Mouse (Mus musculus) embryo, embryonic 11.5 days (tissue): ENCODE results near the gene Gm20388.

ENCODE experiments used
- DNase-seq: peaks from one replicate; pipeline ENCODE4 v3.0.0-alpha.2; 2012; ENCODE audit warnings: low read depth, low spot score

Gm20388 gene

DNA sequence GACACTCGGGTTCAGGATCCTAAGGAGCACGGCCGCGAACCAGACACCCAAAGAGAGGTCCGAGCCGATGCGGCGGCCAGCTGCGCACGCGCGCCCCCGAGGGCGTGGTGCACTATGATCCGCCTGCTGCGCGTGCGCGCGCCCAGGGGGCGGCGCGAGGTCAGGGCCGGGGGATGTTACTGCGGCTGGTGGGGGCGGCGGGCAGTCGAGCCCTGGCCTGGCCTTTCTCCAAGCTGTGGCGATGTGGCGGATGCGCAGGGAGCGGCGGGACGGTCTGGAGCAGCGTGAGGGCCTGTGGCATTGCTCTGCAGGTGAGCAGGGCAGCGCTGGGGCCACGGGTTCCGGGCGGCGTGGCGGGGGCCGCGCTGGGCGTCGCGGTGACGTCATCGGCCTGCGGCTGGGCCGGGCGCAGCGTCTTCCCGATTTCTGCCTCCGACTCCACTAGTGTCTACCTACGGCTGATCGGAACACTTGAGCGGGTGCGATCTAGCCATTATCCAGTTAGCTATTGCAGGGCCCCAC is 3567.2 kb downstream of the Gm20388 start, which contains the start of gene Afg3l1:
TSS of gene Afg3l1 (plus strand) at position 167 of the 522 bp plus-strand sequence.
- DNase-seq = peak; percentile 89

DNA sequence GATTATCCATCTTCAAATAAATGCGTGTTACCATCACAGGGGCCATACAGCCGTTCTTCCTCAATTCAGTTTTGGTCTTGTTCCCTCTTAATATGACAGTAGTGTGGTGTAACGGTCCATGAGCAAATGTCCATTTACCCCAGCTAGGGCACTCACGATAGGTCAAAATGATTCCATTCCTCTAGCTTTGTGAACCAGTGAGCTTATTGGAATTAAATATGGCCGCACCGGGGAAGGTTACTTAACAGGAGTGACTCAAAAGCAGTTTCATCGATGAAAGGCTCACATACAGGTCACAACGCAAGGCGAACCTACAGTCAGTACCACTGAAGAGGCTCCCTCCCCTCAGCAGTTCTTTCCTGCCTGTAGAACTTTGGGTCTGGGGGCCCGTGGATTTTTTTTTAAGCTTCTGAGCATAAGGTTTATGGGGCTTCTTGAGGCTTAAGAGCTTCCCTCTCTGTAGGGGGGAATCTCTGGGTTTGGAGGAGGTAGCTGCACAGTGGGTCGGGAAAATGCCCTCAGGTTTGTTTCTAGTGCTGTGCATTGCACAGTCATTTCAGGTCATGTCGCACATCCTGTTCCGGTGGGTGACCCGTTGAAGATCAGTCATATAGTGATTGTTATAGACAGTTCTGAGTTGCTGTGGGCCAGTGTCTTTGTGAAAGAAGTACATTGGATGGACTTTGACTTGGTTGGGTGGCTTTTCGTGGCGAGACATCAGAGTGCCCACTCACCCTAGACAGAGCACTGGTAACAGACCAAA is 3568.0 kb downstream of the Gm20388 start:
- DNase-seq = no peak

- no peak for DNase-seq
These were observed 3572.0 kb downstream of the Gm20388 start for GRCm38 (mm10) chr8:123482627-123483026.

DNA sequence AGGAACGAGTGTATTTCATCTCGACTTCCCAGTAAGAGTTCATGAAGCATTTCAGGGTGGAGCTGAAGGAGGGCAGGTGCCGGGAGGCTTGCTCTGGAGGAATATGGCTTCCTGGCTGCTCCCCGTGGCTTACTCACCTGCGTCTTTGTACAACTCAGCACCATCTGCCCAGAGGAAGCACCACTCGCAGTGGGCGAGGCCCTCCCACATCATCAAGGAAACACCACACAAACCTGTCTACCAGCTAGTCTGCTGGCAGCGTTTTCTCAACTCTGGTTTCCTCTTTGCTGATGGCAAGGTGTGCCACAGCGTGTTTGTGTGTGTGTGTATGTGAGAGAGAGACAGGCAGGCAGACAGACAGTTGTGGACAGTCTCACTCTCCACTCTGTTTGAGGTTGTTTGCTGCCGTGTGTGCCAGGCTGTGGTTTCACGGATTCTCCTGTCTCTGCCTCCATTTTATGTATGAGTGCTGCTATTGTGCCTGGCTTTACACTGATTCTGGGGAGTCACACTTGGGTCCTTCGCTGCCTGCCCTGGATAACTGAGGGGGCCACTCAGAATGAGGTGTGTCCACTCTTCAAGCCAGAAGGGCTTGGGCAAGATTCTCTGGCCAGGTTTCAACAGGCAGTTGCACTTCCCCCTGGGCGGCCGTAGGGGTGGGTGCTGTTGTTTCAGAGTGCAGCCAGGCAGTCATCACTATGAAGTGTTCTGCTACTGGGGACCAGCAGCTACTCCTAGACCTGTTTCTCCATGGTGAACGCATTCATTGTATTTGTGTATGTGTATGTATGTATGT is 3580.8 kb downstream of the Gm20388 start:
- DNase-seq = no peak

DNA sequence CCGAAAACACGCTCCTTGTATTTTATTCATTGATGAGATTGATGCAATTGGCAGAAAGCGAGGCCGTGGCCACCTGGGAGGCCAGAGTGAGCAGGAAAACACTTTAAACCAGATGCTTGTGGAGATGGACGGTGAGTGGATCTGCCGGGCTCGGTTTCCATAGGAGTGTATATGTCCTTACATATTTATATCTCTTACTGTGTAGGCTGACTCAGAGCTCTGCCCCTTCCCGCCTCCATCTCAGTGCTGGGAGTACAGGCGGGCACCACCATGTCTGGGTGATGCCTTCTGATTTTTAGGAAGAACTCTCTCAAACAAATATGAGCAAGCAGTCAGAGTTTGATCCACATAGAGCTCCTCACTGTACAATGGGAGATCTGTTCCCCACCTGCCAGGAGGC is 3582.3 kb downstream of the Gm20388 start:
- no peak for DNase-seq

DNA sequence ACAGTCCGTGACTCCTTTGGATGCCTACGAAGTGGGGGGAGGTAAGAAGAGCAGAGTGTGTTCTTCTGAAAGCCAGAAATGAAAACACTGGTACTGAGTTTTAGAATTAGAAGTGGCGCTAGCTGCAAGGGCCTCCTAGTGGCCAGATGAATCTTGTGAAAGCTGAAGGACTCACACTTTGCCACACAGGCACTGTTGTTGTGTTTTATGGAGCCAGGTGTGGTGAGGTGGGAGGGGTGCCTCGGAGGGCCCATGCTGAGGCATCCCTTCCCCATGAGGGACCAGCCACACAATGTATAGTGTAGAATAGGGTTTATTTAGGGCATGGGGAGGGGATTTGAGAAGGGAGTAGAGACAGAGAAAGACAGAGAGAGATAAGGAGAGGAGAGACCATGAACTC is 3587.1 kb downstream of the Gm20388 start:
- no peak for DNase-seq

GRCm38 (mm10) chr8:123498963-123499362 is 3588.3 kb downstream of the Gm20388 start:
- DNase-seq = no peak

- no peak for DNase-seq
These were observed 3588.9 kb downstream of the Gm20388 start for GRCm38 (mm10) chr8:123499556-123499955.

GRCm38 (mm10) chr8:123502192-123502591 is 3591.6 kb downstream of the Gm20388 start:
- DNase-seq = no peak

GRCm38 (mm10) chr8:123503801-123504467 is 3593.3 kb downstream of the Gm20388 start:
- no peak for DNase-seq

DNA sequence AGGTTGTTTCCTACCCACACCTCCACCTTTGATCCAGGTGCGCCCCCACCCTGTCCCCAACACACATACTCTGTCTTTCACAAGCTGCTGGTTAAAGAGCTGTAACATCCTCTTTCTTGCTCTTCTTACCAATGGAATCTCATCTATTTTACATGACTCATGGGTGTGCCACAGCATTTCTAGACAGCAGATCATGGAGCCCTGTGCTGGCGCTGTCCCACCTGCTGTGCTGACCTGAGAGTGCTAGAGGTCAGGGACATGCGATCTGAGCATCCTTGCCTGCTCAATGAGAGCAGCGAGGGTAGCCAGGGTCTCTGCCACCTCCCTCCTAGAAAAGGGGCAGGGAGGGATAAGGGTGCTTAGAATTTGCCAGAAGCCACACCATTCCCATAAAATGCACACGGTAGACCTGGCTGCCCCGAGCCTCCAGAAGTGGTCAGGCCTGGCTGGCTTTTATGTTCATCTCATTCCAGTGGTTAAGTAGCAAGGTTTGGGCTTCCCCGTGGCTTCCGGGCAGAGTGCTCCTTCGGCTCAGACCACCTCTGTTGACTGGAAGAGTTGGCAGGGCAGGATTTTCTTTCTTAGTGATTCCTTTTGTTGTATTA is 3594.1 kb downstream of the Gm20388 start:
- DNase-seq = no peak

DNA sequence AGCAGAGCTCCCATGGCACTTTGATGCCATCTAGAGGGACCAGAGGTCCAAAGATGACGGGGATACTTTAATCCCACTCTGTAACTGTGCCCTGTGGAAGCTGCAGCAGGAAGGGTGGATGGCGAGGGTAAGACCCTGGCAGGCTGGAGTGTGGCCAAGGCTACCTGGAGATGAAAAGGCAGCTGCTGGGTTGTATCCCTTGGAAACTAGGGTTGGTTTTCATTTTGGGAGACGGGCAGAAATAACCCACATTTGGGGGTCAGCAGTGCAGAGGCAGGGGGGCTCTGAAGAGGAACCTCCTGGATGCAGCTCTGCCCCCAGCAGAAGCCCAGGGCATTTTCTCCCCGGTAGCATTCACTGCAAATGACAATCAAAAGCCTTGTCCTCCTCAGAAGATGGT is 3594.6 kb downstream of the Gm20388 start:
- no peak for DNase-seq

DNA sequence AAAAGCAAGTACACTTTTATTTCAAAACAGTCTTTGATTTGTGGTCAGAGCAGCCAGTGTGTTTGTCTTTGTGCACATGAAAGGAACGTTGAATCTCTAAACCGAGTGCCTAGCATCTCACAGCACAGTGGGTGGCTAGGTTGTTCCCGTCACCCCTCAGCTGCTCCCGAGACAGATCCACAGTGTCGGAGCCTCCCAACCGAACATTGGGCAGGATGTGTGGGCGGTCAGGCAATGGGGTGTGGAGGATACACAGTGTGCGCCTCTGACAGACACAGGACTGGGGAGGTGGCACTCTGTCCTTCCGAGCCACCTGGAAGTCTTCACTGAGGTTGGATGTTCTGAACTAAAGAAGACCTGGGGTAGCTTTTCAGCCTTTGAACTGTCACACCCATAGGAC is 3595.1 kb downstream of the Gm20388 start:
- DNase-seq = no peak

- no peak for DNase-seq
These were observed 3596.5 kb downstream of the Gm20388 start for GRCm38 (mm10) chr8:123507153-123507552.

GRCm38 (mm10) chr8:123510819-123511218 is 3600.2 kb downstream of the Gm20388 start:
- DNase-seq = no peak

DNA sequence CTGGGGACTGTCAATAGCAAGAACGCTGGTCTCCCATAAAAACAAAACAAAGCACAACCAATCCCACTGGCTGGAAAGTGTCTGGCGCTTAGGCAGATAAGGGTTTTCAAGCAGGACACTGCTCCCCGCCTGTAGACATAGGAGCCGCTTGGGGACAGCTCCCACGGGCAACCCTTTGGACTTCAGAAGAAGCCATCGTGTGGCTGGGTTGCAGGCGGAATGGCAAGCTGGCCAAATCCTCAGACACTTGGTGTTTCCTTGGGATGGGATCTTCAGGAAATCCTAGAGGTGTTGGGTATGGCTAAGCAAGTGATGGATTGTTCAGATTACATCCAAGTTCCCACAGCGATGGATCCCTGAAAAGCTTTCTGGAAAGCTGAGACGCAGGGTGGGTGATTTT is 3603.5 kb downstream of the Gm20388 start:
- no peak for DNase-seq

- DNase-seq = peak; percentile 37
These were observed 3604.3 kb downstream of the Gm20388 start, which contains the start of gene Dbndd1 for GRCm38 (mm10) chr8:123514781-123515539. TSS of gene Dbndd1 (minus strand) at chr8:123515463.

DNA sequence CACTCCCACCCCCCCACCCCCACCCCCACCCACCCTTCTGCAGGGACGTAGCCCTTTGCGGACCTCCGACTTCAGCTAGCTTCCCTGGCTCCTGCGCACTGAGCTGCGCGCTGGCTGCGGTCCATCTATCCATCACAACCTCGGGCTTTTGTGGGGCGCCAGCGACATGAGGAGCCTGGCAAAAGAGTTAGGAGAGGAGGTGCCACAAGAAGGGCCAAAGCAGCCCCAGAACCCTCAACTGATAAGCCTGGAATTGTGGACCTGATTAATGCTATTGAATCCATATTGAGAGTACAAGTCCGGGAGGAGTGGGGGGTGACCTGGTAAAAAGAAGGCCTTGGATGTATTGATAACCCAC is 3604.9 kb downstream of the Gm20388 start:
- DNase-seq = no peak

DNA sequence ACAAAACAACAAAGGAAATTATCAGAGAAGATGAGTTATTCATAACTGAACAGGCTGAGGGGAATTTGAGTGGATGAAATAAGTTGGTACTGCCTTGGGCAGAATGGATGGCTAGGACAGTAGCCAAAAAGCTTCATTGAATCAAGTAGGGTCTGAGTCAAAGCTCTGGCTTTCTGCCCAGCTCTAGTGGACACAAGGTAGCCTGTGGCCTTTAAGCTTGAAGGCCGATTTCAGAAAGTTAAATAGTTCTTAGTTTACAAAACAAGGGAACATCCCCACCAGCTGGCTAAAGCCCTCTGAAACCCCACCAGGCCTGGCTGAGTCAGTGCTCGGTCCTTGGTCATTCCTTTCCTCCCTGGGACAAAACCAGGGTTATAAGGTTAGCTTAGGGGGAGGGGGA is 3606.0 kb downstream of the Gm20388 start:
- no peak for DNase-seq

DNA sequence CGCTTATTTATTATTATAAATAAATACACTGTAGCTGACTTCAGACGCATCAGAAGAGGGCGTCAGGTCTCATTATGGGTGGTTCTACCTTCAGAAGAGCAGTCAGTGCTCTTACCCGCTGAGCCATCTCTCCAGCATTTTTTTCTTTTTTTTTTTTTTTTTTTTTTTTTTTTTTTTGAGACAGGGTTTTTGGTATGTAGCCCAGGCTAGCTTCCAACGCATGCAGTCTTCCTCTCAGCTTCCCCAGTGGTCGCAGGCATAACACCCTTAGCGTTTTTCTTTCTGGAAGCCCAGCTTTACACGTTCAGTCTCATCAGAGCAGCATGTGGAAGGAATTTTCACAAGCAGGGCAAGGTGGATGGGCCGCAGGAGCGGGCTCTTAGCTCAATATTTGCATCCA is 3607.5 kb downstream of the Gm20388 start:
- no peak for DNase-seq

DNA sequence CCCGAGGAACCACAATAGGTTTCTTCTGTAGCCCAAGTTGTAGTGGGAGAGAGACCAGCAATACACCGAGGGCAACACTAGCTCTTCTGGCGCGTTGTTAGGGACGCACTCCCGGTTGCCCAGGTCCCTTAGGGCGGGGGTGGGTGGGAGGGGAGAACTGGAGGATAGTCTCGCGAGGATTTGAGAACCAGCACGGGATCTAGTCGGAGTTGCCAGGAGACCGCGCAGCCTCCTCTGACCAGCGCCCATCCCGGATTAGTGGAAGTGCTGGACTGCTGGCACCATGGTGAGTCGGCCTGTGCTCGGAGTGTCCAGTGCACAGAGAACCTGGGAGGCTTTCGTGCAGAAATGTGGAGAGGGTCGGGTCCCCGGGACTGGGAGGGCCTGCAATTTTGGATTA is 3608.0 kb downstream of the Gm20388 start, which contains the start of gene Gas8:
TSS of gene Gas8 (plus strand) at position 168 of the 400 bp plus-strand sequence.
- DNase-seq = peak; percentile 88
